Mouse (Mus musculus) retina, postnatal 7 days (tissue): ENCODE results near the gene Ambra1.
A peak's percentile ranks its signal among the peaks of the same experiment; 100 is the strongest.

Source experiments
- DNase-seq: peaks from one replicate; pipeline ENCODE4 v3.0.0-alpha.2; 2012; ENCODE audit warnings: low read depth, low spot score

The Ambra1 gene

DNA sequence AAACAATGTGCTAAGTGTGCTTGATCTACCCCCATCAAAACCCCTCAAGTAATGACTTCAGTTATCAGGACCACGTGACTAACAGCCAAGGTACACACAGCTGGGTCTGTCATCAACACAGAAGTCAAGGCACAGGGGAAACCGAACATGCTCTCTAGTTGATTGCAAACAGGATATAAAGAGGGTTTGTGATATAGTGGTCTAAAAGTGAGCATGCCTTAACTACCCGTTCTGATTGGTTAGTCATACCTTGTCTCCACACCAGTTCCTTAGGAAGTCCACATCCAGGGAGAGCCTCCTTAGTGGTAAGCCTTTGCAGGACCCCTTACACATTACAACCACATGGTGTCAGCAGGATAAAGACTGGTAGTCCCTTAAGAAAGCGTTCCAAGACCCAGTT, 190.2 kb downstream of the Ambra1 start:
- DNase-seq: no peak

DNA sequence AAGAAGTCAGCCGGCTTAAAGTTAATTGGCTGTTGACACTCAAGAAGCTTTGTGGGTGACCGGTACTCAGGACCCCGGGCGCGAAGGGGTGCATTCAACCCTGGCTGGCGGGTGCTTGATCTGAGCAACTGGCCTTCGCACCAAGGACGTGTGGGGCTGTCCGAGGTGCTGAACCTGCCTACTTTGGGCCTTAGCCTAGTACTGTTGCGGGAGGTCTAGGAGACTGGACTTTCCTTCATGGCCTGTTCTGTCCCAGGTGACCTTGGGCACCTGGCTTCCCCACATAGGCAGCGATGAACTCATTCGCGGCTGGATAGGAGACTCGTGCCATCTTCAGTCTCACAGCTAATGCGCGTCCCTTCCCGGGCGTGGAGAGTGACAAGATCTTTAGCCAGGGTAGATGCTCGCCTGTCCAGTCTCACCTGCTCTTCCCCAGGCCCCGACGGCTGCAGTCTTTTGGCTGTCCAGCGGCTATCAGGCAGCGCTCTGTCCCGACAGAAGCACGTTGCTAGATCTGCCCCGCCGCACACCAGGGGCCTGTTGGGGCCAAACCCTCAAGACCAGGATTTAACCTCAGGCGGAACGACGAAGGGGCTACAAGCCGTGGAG, 191.4 kb downstream of the Ambra1 start:
- DNase-seq: no peak

DNA sequence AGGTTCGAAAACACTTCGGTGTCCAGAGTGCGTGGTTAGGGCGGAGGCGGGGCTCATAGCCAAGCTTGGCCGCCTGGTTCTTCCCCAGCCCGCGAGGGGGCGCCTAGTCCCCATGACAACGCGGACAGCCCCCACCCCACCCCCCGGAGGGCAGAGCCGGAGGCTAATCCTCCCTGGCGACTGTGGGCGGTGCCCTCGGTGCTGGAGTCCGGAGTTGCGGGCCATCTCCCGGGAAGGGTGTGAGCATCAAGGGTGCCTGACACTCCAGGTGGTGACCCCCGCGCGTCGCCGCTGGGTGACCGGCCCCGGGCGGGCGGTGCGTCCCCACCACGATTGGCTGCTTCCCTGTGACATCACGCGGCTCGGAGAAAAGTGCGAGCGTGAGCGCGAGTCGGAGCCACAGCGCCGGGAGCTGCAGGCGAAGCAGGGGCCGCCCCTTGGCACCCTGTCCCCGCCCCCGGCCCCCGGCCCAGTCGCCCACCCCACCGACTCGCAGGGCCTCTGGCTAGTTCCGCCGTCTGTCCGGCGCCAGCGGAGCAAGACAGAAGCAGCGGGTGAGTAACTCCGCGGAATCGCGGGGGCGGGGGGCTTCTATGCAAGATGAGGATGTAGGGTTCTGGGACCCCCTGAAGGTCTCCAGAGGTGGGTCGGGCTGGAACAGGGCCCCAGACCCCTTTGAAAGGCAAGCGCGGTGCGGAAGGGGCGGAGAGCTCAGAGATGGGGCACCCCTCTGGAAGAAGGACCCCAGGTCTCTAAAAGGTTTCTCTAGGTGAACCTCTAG, 192.0 kb downstream of the Ambra1 start:
- peak; percentile 82 for DNase-seq

DNA sequence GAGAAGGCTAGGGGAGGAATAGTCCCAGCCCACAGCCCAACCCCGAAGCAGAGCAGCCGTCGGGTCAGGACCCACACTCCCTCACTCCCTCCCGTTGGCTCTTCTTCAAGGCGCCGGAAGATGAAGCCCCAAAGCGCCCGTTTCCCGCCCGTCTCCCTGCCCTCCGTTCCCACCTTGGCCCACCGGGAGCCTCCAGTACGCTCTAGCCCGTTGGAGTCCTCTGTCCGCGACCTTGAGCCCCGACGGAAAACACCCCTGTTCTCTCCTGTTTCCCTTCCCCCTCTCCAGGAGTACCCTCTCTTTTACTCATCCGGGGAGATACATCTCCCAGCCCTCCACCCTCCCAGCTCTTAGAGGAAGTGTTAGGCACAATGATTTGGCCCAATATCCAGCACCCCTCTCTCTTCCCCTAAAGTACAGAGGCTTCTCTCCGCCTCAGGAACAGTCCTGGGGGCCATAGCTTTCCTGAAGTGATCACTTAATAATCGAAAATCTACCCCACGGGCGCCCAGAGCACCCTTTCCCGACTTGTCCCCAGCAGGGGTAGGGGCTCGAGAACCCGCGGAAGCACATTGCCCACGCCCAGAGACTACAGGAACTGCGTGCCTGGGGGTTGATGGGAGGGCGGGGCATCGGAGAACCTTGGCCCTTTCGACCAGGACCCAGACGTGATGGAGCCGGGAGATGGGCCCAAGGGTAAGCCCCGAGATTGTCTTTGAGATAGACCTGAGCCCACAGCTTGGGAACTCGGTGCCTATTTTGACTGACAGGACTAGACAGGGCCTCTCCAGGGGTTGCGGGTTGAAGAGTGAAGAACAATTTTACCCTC, 192.9 kb downstream of the Ambra1 start:
- no peak for DNase-seq

DNA sequence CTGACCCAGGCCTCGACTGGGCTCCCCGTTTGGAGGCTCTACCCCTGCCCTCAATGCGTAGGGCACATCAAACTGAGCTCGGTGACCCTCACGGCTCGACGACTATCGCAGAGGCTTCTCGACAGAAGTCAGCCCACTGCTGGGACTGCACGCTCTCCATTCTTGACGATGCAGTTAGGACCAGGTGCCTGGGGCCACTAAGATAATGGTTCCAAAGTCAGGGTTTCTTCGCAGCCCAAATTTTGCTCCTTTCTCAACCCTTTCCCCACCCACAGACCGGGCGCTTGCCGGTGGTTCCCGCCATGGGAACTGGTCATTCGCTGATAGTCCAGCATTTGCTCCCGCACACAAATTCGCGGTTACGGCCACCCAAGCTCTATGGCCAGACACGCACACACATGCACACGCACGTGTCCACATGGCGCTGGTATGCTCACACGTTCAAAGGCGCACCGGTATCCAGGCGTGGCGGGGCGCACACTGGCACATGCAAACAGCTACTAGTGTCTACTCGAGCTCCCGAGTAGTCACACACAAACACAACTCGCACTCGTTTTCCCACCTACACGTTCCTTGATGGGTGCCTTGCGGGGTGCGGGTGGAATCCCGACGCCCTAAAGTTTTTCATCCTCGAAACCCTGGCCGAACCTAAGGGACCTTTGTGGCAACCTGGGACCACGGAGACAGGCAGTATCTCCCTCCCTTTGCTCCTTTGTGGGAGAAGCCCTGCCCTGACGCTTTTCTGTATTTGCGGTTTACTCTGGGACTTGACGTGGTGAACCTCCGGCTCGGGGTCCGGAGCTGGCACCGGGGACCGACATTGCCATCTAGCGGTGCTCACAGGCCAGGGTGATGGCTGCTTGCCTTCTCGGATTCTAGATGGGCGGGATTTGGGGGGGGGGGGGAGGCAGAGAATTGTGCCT, 193.7 kb downstream of the Ambra1 start:
- peak; percentile 70 for DNase-seq

DNA sequence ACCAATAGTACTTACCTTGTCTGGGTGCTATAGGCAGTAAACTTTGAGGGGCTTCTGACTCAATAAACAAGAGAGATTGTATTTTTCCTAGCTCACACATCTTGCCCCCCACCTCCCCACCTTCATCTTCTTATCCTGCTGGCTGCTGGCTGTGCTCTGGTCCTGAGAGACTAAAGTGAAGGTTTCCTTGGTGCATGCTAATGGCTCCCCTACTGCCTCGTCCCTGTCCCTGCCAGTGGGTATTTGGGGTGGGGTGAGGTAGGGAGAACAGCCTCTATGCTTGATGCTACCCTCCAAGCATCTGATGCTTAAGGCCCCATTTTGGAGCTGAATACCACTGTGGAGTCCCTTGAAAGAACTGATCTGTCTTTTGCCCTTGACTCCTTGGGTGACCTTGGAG, 194.8 kb downstream of the Ambra1 start:
- no peak for DNase-seq

DNA sequence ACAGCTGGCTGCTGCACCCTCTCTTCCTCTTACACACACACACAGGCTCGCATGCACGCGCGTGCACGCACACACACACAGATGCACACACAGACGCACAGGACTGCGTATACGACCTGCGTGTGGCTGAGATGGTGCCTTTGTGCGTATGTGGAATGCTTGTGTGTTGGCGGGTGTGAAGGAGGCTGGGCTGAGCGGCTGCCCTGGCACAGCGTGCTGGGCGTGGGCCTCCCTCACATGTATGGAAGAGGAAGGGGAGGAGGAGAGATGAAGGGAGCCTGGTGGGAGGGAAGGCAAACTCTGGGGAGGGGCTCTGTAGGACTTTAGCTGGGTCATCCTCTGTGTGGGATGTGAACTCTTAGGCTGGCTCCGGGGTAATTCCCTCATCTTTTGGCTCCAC, 195.5 kb downstream of the Ambra1 start:
- DNase-seq: no peak

DNA sequence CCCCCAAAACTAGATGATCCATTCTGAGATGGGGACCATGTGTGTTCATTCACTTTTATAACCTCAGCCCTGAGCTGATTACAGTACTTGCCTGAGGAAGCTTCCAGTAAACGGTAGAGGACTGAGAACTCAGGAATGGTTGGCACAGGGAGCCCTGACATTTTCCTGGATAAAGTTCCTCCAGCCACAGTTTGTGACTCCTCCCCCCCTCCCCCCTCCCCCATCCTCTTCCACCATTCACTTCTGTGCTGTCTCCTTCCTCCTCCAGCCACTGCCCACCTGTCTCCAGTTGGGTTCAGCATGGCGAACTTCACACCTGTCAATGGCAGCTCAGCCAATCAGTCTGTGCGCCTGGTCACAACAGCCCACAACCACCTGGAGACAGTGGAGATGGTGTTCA, 197.0 kb downstream of the Ambra1 start, which contains the start of gene Chrm4:
Gene Chrm4, plus strand, starts transcription at position 301 of the 400 bp plus-strand sequence.
- DNase-seq: no peak

DNA sequence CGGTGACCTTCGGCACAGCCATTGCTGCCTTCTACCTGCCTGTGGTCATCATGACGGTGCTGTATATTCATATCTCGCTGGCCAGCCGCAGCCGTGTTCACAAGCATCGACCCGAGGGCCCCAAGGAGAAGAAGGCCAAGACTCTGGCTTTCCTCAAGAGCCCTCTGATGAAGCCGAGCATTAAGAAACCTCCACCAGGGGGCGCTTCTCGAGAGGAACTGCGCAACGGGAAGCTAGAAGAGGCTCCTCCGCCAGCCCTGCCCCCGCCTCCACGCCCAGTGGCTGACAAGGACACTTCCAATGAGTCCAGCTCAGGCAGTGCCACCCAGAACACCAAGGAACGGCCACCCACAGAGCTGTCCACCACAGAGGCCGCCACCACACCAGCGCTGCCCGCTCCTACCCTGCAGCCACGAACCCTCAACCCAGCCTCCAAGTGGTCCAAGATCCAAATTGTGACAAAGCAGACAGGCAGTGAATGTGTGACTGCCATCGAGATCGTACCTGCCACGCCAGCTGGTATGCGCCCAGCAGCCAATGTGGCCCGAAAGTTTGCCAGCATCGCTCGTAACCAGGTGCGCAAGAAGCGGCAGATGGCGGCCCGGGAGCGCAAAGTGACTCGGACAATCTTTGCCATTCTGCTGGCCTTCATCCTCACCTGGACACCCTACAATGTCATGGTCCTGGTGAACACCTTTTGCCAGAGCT, 198.0 kb downstream of the Ambra1 start:
- peak; percentile 62 for DNase-seq

DNA sequence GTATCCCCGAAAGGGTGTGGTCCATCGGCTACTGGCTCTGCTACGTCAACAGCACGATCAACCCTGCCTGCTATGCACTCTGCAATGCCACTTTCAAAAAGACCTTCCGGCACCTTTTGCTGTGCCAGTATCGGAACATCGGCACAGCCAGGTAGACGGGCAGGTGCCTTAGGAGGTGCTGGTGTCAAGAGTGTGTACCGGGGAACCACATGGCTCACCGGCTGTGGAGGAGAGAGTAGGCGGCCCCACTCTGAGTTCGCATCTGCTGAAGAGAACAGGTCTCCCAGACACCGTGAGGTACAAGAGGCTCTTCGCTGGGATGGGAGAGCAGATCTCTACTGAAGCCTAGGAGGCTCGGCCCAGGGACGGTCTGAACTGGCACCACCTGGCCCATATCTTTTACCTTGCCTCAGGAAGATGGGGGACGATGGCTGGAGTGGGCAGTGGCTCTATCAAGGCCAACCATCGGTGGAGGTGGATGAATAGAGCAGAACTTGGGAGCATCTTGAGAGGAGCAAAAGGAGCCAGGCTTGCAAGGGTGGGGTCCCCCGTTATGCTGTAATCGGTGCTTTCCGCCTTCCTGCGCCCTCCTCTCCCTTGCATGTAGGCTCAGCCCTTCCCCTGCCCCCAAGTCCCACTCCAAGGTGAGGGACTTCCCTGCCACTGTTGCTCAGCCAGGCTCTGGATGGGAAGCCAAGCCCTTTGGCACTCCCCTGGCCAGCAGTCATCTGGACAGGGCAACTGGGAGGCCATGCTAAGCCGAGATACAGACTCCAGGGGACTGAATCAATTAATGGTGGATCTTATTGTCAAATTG, 198.8 kb downstream of the Ambra1 start:
- DNase-seq: no peak

DNA sequence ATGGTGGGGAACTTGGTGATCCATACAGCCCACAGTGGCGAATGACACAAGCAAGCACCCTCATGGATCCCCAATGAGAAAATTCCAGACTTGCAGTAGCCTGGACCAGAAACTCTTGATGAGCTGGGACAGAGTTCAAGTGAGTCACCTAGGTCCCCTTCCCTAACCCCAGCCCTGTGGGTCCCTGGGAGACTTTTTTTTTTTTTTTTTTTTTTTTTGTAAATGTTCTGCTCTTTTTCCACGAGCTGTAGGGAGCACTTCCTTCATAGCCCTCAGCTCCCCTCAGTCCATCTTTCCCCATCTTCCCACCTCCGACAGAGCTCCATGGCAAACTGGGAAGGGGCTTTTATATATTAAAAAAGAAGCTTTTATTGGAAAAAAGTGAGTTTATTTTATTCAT, 199.5 kb downstream of the Ambra1 start:
- no peak for DNase-seq

DNA sequence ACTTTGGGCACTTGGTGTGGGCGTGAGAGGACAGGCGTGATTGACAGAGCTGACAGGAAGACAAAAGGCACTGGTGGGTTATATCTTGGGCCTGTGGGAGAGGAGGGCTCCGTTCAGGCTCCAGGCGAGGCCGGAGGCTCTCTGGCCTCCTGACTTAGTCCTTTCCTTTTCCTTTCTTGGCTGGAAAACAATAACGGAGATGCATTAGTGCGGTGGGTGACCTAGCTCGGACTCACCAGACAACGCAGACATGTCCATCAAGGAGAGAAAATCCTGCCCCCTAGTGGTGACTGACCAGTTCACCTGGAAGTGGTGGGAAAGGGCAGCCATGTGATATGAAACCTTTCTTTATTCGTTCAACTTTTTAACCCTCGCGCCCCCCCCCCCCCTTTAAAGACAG, 200.0 kb downstream of the Ambra1 start:
- DNase-seq: peak; percentile 65

DNA sequence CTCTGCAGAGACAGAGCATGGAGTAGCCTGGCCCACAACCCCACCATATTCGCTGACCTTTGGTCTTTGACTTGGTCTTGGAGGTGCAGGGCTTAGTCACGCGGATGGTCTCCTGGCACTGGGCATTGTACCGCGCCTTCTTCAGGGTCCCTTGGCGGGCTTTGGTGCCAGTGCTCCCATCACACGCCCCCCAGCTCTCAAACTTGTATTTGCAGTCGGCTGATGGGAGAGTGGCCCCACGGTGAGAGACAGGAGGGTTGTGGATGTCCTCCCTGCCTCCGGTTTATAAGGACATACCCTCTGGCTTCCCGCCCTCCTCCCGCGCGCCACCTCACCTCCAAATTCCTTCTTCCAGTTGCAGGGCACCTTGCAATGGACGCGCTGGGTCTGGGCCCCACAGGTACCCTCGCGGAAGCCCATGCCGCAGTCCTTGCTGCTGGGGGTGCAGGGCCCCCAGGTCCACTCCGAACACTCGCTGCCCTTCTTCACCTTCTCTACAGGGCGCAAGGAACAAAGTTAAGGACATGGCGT, 200.9 kb downstream of the Ambra1 start:
- DNase-seq: no peak

DNA sequence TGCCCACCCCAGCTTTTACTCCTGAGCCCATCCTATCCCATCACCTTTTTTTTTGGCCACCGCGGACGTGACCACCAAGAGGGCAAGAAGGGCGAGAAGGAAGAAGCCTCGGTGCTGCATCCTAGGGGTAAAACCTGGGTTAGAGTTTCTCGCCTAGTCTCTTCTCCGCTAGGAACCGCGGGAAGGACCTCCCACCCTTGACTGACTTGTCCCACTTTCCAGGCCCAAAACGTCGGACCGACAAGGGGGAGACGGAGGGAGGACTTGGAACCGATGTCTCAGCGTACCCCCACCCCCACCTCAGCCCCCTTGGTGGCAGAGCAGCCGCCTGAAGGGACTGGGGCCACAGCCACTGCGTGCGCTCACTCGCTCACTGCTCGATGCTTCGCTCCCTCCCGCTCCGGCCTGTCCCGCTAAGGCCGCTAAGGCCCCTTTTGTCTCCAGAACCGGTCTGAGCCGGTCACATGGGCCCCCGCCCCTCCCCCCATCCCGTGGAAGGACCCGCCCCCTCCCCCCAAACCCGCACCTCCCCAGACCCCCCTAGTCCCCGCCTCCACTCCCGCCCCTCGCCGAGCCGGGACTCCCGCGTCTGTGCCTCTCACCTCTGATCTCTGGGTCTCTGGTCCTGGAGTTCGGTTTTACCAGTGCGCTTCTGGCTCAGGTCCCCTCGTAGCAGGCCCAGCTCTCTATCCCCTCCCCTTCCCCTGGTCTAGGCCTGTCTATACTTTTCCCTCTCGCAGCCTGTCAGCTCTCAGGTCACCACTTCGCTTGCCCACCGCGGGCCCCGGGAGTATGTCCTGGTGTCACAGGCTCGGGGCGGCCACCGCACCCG, 201.6 kb downstream of the Ambra1 start:
- no peak for DNase-seq

DNA sequence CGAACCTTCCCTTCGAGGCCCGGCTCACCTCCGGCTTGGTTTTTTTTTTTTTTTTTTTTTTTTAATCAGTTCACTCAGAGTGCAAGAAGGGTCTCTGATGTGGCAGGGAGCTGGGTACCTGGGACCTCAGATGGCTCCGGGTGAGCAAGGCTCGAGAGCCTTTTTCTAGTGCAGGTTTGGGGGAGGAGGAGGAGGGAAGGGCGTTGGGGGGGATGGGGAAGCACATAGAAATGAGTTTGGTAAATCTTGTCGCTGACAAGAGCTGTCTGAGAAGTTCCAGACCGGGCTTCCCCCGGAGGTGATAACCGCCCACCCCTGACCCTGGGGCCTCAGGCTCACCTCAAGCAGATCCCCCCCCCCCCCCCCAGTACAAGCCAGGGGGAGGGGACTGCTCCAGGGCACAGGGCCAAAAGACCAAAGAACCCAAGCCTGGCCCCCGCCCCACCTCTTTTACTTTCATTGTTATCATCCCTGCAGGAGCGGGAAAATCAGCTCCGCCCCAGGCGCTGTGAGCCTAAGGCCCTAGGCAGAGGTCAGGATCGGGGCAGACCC, 202.3 kb downstream of the Ambra1 start, which contains the start of gene Mdk:
Gene Mdk, minus strand, starts transcription at position 138 of the 552 bp plus-strand sequence.
- DNase-seq: no peak

DNA sequence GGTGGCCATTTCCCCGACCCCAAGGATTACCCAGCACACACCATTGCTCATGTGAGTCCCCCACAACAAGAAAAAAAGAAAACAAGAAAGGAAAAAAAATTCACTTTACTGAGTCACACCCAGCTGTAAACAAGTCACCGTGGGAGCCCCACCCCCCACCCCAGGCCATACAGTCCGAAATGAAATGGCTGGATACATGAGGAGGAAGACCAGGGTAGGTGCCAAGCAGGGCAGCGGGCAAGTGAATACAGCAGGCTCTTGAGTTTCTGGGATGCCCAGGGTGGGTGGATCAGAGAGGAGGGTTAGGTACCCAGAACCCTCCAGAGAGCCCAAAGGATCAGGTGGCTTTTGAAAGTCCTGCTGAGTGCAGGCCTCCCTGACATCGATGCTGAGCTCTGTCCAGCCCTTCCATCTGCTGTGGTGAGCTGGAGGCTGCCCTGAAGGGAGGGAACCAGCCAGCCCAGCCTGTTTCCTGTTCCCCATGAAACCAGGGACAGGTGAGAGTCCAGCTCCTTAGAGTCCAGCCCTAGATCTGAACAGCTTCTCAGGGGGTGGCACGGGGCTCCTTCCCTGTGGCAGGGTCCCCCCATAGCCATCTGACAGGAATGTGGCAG, 202.9 kb downstream of the Ambra1 start:
- no peak for DNase-seq

DNA sequence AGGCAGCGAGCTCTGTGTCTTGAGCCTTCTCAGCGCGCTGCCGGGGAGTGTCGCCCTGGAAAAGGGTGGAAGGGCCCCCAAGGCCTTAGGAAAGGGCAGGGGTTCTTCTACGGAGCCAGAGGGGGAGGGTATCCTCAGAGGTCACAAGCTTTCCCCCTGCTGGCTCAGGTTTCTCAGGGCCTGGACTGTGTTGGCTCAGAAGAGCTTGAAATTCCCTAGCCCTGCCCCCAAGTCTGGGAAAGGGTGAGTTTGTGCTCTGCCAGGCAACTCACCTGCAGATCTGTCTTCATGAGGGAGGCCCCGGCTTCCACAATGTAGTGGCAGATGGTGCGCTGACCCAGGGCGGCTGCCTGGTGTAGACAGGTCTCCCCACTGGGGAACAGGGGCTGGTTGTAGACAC, 203.5 kb downstream of the Ambra1 start:
- DNase-seq: no peak

DNA sequence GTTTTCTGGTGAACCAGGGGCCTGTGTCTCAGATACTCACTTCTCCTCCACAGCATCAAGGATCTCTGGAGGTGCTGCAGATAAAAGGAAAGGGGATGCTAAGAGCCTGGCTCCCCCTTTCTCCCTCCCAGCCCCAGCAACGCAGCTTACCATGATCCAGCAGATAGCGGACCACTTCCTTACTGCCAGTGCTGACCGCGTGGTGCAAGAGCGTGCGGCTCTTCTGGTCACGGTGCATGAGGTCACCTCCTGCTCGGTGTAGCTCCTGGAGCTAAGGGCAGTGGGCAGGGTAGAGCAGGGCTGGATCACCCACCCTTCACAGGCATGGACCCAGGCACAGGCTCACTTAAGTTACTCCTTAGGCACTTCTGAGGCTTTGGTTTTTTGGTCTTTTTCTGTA, 204.1 kb downstream of the Ambra1 start:
- DNase-seq: no peak
